Mouse (Mus musculus) hindbrain, postnatal 0 days (tissue): ENCODE measurements around the gene Bud23. TPM values are rescaled to one million over a fixed set of nuclear protein-coding genes. Genes with fewer than 3 reads are reported as not detected.

Experiments
- ATAC-seq: fragments of 200-750 bp; cut with Nextera tagmentation; 2 replicates; pipeline ENCODE4 v1.8.0; 2017; ENCODE audit warnings: mild to moderate bottlenecking, moderate TSS enrichment, moderate library complexity
- DNase-seq: peaks from one replicate; pipeline ENCODE4 v3.0.0-alpha.2; 2015; ENCODE audit warnings: low spot score
- H3K27ac ChIP-seq: fragments of 300-500 bp; sonication (generic); 2 replicates; pipeline ENCODE4 v1.5.1; 2014; ENCODE audit warnings: mild to moderate bottlenecking
- H3K27me3 ChIP-seq: fragments of 300-500 bp; sonication (generic); 2 replicates; pipeline ENCODE4 v1.6.1; 2014; ENCODE audit warnings: low read length, mixed read lengths; ENCODE audit not compliant: insufficient read depth
- H3K36me3 ChIP-seq: fragments of 300-500 bp; sonication (generic); 2 replicates; pipeline ENCODE4 v1.6.1; 2014; ENCODE audit warnings: low read length, mixed read lengths; ENCODE audit not compliant: insufficient read depth
- H3K4me1 ChIP-seq: fragments of 300-500 bp; sonication (generic); 2 replicates; pipeline ENCODE4 v1.6.1; 2014; ENCODE audit warnings: antibody characterized with exemption, low read length, mixed read lengths; ENCODE audit not compliant: insufficient read depth
- H3K4me2 ChIP-seq: fragments of 300-500 bp; sonication (generic); 2 replicates; pipeline ENCODE4 v1.6.1; 2014; ENCODE audit warnings: low read depth, mild to moderate bottlenecking, low read length, moderate library complexity, mixed read lengths
- H3K4me3 ChIP-seq: fragments of 300-500 bp; sonication (generic); 2 replicates; pipeline ENCODE4 v1.5.1; 2014; ENCODE audit warnings: low read length
- H3K9ac ChIP-seq: fragments of 300-500 bp; sonication (generic); replicated peaks from 2 replicates; pipeline ENCODE4 v1.6.1; 2014; ENCODE audit warnings: mild to moderate bottlenecking, low read length, moderate library complexity, mixed read lengths
- H3K9me3 ChIP-seq: fragments of 300-500 bp; sonication (generic); 2 replicates; pipeline ENCODE4 v1.6.1; 2016; ENCODE audit warnings: low read length, mixed read lengths
- CTCF ChIP-seq: IDR thresholded peaks from 2 replicates; pipeline ENCODE4 v1.5.1; 2016; ENCODE audit warnings: antibody characterized with exemption, control low read depth, low read depth
- WGBS: fragments of 180-500 bp; shearing (Covaris S2); extraction: QIAGEN DNeasy Blood & Tissue Kit; methylation state at CpG from one replicate; pipeline ENCODE4 v1.1.7; 2014; 5-methylcytosine and 5-hydroxymethylcytosine counted together
- polyA plus RNA-seq: library from polyadenylated mRNA; unstranded; fragments of >200 nt; fragmentation: Nextera tagmentation; extraction: Ambion mirVana; gene quantifications from 2 replicates; pipeline ENCODE4 v1.2.1, GENCODE M21; 2015
- total RNA-seq: library from RNA; depleted of rRNA; stranded (reverse); fragments of >200 nt; gene quantifications from 2 replicates; pipeline ENCODE4 v1.2.3, GENCODE M21; 2014

Bud23 gene
- total and polyA plus RNA-seq, 2 experiments from 2014 or later: 44.8 to 64.5 TPM

DNA sequence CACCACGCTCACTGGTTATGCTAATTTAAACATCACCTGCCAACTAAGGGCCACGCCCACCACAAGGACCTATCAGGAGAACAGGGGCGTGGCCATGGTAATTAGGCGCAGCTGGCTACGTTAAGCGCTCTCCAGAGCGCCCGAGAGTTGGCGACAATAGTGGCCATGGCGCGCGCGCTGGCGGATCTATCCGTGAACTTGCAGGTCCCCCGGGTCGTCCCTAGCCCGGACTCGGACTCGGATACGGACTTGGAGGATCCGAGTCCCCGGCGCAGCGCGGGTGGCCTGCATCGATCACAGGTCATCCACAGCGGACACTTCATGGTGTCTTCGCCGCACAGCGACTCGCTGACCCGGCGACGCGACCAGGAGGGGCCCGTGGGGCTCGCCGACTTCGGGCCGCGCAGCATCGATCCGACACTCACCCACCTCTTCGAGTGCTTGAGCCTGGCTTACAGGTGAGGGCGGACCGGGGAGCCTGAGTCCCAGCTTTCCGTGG lies 42.0 kb upstream of the Bud23 start:
- peak; percentile 92 for DNase-seq
- no peak overlapping the region for H3K27ac ChIP-seq
- peak overlapping the region; percentile 46 for H3K4me3 ChIP-seq
- no peaks in the 10 kb centered on the region for H3K36me3 ChIP-seq
- WGBS: under 1% methylated on average over 48 of the region's 48 CpGs
- TF ChIP-seq CTCF: no peak
- H3K9me3 ChIP-seq: no peaks in the 10 kb centered on the region
- H3K9ac ChIP-seq: peak overlapping the region; percentile 35; the same call in 1 of the 2 replicates
- ATAC-seq: peak; percentile 91
- 0 out of 2 replicates have a peak, but pooled peaks cover 5% of the 10 kb centered on the region for H3K4me1 ChIP-seq
- peak overlapping the region; percentile 87 for H3K4me2 ChIP-seq
- peaks cover 30% of the 10 kb centered on the region for H3K27me3 ChIP-seq

DNA sequence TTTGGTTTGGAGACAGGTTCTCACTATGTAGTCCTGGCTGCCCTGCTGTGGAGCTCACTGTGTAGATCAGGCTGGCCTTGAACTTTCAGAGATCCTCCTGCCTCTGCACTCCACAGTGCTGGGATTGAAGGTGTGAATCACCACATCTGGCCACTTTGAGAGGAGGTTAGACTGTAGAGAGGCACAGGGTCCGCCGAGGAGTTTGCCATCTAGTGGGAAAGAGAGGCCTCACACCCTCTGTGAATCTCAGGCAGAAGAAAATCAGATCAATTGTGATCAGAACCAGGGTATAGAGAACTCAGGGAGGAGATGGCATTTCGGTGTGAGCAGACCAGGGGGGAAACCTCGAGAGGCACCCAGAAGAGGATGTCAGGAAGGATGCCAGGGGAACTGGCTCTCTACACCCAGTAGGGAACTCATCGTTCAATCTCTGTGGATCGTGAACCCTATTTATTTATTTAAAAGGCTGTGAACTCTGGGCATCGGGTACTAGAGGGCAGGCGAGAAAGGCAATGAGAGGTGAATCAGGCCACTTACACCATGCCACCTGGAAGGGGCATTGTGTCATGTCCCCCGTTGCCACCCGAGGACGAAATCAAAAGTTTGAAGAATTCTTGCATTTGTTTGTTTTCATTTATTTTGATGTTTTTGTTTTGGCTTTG lies 39.4 kb upstream of the Bud23 start:
- no peak for DNase-seq
- Histone ChIP-seq H3K36me3 (no peaks in the 10 kb centered on the region), H3K9ac (no peak overlapping the region), H3K27me3 (peaks cover 27% of the 10 kb centered on the region), H3K9me3 (no peaks in the 10 kb centered on the region), H3K4me1 (0 out of 2 replicates have a peak, but pooled peaks cover 5% of the 10 kb centered on the region), H3K4me3 (no peak overlapping the region), H3K27ac (no peak overlapping the region), H3K4me2 (no peak overlapping the region)
- 68% methylated on average over 11 of the region's 11 CpGs for WGBS
- peak; percentile 57 for TF ChIP-seq CTCF
- no peak for ATAC-seq

DNA sequence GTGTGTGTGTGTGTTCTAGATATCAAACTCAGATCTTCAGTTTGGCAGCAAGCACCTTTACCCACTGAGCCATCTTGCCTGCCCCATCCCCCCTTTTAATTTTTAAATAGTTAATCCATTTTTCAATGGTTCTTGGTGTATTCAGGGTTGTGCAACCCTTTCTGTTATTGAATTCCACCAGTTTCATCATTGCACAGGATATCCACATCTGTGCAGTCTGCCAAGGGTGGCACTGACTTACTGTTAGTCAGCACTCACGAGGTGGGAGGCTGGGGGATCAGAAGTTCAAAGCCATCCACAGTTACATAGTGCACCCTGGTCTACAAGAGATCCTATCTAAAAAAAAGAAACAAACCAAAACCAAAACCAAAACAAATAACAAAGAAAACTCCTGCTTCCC lies 36.2 kb upstream of the Bud23 start:
- H3K4me1 ChIP-seq: no peaks in the 10 kb centered on the region
- H3K36me3 ChIP-seq: no peaks in the 10 kb centered on the region
- WGBS: 62% methylated on average over 1 of the region's 1 CpGs
- H3K27me3 ChIP-seq: peaks cover 7% of the 10 kb centered on the region
- no peak for TF ChIP-seq CTCF
- ATAC-seq (no peak), DNase-seq (no peak)
- H3K9me3 ChIP-seq: no peaks in the 10 kb centered on the region
- H3K4me3 ChIP-seq: no peak overlapping the region
- H3K27ac ChIP-seq: no peak overlapping the region
- H3K4me2 ChIP-seq: no peak overlapping the region
- H3K9ac ChIP-seq: no peak overlapping the region

DNA sequence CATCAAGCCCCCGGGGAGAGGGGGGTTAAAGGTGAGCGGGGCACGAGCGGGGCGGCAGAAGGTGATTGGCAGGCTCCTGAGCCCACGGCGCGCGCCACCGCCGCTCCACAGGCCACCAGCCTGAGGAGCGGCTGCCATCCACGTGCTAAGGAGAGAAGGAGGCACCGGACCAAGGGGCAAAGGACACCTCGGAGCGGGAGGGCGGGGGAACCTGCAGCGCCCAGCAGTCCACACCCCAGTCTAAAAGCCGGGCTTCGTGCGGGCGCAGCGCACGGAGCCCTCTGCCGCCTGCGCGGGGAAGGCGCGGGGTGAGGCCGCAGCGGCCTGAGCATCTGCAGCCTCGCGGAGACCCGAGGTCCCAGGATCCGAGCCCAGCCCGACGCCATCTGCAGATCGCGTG lies 24.9 kb upstream of the Bud23 start, which contains the start of gene Mlxipl:
Gene Mlxipl, plus strand, starts transcription at position 238 of the 400 bp plus-strand sequence.
- Histone ChIP-seq H3K27ac (no peak within 1 kb of the TSS), H3K9ac (no peak within 1 kb of the TSS), H3K9me3 (no peaks in the 10 kb centered on the region), H3K36me3 (no peaks in the 10 kb centered on the region), H3K4me2 (no peak within 1 kb of the TSS), H3K4me3 (0 out of 2 replicates have a peak within 1 kb of the TSS, but pooled peaks have one; percentile 7), H3K27me3 (peaks cover 35% of the 10 kb centered on the region), H3K4me1 (no peaks in the 10 kb centered on the region)
- WGBS: 4% methylated on average over 32 of the region's 39 CpGs
- TF ChIP-seq CTCF: no peak
- ATAC-seq: no peak
- no peak for DNase-seq

DNA sequence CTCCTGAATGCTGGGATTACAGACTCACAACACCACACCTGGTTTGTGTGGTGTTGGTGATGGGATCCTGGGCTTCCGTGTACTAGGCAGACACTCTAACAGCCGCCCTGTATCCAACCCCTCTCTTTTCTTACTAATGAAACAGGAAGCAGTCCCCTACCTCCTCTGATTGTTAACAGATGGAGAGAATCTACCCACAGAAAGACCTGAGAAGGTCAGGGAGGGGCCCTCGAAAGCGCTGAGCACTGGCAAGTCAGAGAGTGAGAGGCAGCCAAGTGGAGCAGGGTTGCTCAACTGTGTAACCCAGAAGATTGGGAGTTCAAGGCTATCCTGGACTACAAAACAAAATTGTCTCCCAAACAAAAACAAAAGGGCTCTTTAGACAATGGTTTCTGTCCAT lies 22.1 kb upstream of the Bud23 start:
- H3K27ac ChIP-seq: no peak overlapping the region
- 71% methylated on average over 4 of the region's 4 CpGs for WGBS
- DNase-seq (no peak), ATAC-seq (no peak)
- no peak for TF ChIP-seq CTCF
- H3K4me3 ChIP-seq: no peak overlapping the region
- H3K27me3 ChIP-seq: peaks cover 31% of the 10 kb centered on the region
- no peaks in the 10 kb centered on the region for H3K4me1 ChIP-seq
- H3K36me3 ChIP-seq: no peaks in the 10 kb centered on the region
- no peaks in the 10 kb centered on the region for H3K9me3 ChIP-seq
- H3K4me2 ChIP-seq: no peak overlapping the region
- no peak overlapping the region for H3K9ac ChIP-seq

DNA sequence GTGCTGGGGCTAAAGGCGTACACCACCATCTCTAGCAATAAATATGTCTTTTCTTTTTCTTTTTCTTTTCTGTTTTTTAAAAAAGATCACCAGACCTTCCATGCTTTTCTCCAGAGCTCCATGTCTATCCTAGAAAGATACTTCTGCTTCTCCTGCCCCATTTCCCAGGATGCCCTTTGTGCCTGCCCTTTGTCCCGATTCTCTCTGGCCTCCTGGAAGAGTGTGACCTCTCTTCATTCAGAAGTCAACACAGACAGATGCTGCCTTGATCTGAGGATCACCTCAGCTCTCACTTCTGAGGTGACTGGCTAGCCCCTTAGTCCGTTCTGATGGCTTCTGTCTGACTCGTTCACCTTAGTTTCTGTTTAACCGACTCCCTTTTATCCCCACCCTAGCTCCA lies 15.8 kb upstream of the Bud23 start:
- 91% methylated on average over 5 of the region's 5 CpGs for WGBS
- no peak overlapping the region for H3K9ac ChIP-seq
- H3K4me1 ChIP-seq: no peaks in the 10 kb centered on the region
- ATAC-seq: no peak
- no peak for DNase-seq
- no peak for TF ChIP-seq CTCF
- no peak overlapping the region for H3K4me3 ChIP-seq
- no peaks in the 10 kb centered on the region for H3K36me3 ChIP-seq
- H3K4me2 ChIP-seq: no peak overlapping the region
- H3K9me3 ChIP-seq: no peaks in the 10 kb centered on the region
- H3K27ac ChIP-seq: no peak overlapping the region
- H3K27me3 ChIP-seq: no peaks in the 10 kb centered on the region

DNA sequence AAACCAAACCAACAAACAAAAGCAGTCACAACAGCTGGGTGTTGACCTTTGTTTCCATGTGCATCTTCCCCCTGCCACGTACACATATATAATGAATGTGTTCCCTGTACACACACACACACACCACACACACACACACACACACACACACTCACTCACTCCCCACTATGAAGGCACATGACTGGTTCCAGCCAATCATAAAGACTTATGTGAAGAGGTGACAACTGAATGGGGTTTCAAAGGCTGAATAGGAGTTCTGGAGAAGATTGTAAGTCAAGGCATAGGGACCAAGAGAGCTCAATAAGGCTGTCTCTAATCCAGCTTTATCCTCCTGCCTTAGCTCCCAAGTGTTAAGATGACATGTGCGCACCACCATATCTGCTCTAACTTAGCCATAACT lies 14.8 kb upstream of the Bud23 start:
- no peaks in the 10 kb centered on the region for H3K9me3 ChIP-seq
- H3K36me3 ChIP-seq: peaks cover 4% of the 10 kb centered on the region
- no peaks in the 10 kb centered on the region for H3K4me1 ChIP-seq
- no peak overlapping the region for H3K9ac ChIP-seq
- 92% methylated on average over 2 of the region's 2 CpGs for WGBS
- no peak for TF ChIP-seq CTCF
- no peak overlapping the region for H3K4me2 ChIP-seq
- no peak overlapping the region for H3K27ac ChIP-seq
- no peaks in the 10 kb centered on the region for H3K27me3 ChIP-seq
- H3K4me3 ChIP-seq: no peak overlapping the region
- DNase-seq: no peak
- no peak for ATAC-seq
